Comparison of ENCODE assay signal across 18 mouse cellular contexts in the genomic region with DNA sequence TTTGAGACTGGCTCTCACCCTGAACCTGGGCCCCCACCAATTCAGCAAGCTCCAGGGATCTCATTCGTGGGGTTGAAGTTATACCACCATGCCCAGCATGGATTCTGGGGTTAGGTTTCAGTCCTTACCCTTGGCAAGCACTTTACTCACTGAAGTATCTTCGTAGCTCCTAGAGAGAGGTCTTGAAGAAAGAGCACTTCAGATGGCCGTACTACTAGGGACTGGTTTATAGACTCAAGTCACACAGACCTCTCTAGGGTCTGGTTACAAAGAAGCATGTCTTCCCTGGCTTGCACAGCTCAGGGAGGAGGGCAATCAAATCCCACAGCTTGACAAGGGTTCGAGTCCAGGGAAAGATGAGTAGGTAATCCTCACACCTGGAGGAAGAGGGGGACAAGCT. TPM values are rescaled to one million over a fixed set of nuclear protein-coding genes. Genes with fewer than 3 reads are reported as not detected.
DNase-seq lines count a peak whose midpoint lies in the region; ATAC-seq lines count a peak whose summit lies in the region.
"Had no signal": no experiment of that assay in that cellular context is flagged by ENCODE, and none has a peak within 500 bp of the region (broad histone marks: within the 10 kb centered on the region; RNA-seq: fewer than 3 reads in every experiment).

No protein-coding gene starts in this region.

- H3K9ac ChIP-seq in forebrain, embryonic 11.5 days (ENCODE audit: low read length), result no peak overlapping the region
- H3K9ac ChIP-seq in forebrain, embryonic 13.5 days, result no peak overlapping the region
- no peak overlapping the region for H3K9ac ChIP-seq in lung, embryonic 15.5 days
- no peak overlapping the region for H3K9ac ChIP-seq in hindbrain, embryonic 11.5 days (ENCODE audit: low read depth, low read length)
- H3K9ac ChIP-seq: lung, embryonic 14.5 days; neural tube, embryonic 12.5 days had no signal

- no peak overlapping the region for H3K4me2 ChIP-seq in forebrain, embryonic 11.5 days (ENCODE audit: low read depth, low read length, severe bottlenecking)
- no peak overlapping the region for H3K4me2 ChIP-seq in forebrain, embryonic 13.5 days
- H3K4me2 ChIP-seq in lung, embryonic 15.5 days, result no peak overlapping the region
- no peak overlapping the region for H3K4me2 ChIP-seq in hindbrain, embryonic 11.5 days (replicated peaks; ENCODE audit: low read depth, low read length)
- H3K4me2 ChIP-seq: liver, embryonic 11.5 days; lung, embryonic 14.5 days; neural tube, embryonic 12.5 days had no signal

- H3K36me3 ChIP-seq in forebrain, embryonic 11.5 days (ENCODE audit: control insufficient read depth, insufficient read depth, low read length), result no peaks in the 10 kb centered on the region; the same call in 1 of the 2 replicates
- 0 out of 2 replicates have a peak, but pooled peaks cover 4% of the 10 kb centered on the region for H3K36me3 ChIP-seq in forebrain, embryonic 13.5 days (ENCODE audit: poor library complexity, severe bottlenecking)
- H3K36me3 ChIP-seq in lung, embryonic 15.5 days, result peaks cover 14% of the 10 kb centered on the region
- H3K36me3 ChIP-seq in hindbrain, embryonic 11.5 days (ENCODE audit: control insufficient read depth, insufficient read depth, low read length), result no peaks in the 10 kb centered on the region
- H3K36me3 ChIP-seq: neural tube, embryonic 12.5 days had no signal

- no peak for DNase-seq in forebrain, embryonic 11.5 days (ENCODE audit: low spot score)
- DNase-seq in lung, postnatal 4 days, result no peak
- no peak for DNase-seq in hindbrain, embryonic 11.5 days (ENCODE audit: low spot score)
- peak; percentile 59 for DNase-seq in lung, postnatal 36 days
- no peak for DNase-seq in left cerebral cortex, postnatal 25 days (ENCODE audit: low spot score in 2 of 2)
- DNase-seq: cerebellum, adult 8-10 months; heart, postnatal 4 days; kidney, adult 11 months; kidney, postnatal 10 days; layer of hippocampus, adult 9-11 months; lung, embryonic 14.5 days; spleen, adult 18-20 months; thymus, adult 18-20 months had no signal

- intact Hi-C loops in left cerebral cortex, postnatal 25 days (cut with DNase I), result no loop called here

- peaks cover 5% of the 10 kb centered on the region for H3K4me1 ChIP-seq in forebrain, embryonic 11.5 days (replicated peaks; ENCODE audit: control insufficient read depth, insufficient read depth, low read length)
- peaks cover 21% of the 10 kb centered on the region for H3K4me1 ChIP-seq in forebrain, embryonic 13.5 days
- peaks cover 21% of the 10 kb centered on the region for H3K4me1 ChIP-seq in lung, embryonic 15.5 days
- peaks cover 5% of the 10 kb centered on the region; the same call in 1 of the 2 replicates for H3K4me1 ChIP-seq in hindbrain, embryonic 11.5 days (replicated peaks; ENCODE audit: control insufficient read depth, insufficient read depth, low read length)

- no peaks in the 10 kb centered on the region for H3K9me3 ChIP-seq in forebrain, embryonic 11.5 days (ENCODE audit: control insufficient read depth, low read length)
- H3K9me3 ChIP-seq in forebrain, embryonic 13.5 days (replicated peaks), result no peaks in the 10 kb centered on the region
- H3K9me3 ChIP-seq in lung, embryonic 15.5 days, result no peaks in the 10 kb centered on the region
- no peaks in the 10 kb centered on the region for H3K9me3 ChIP-seq in hindbrain, embryonic 11.5 days (ENCODE audit: control insufficient read depth, low read length)
- H3K9me3 ChIP-seq: neural tube, embryonic 12.5 days had no signal

- H3K27ac ChIP-seq in forebrain, embryonic 11.5 days (ENCODE audit: low read depth, low read length), result peak overlapping the region; percentile 60; the same call in 1 of the 2 replicates
- H3K27ac ChIP-seq in forebrain, embryonic 13.5 days, result no peak overlapping the region
- peak overlapping the region; percentile 60; the same call in 1 of the 2 replicates for H3K27ac ChIP-seq in lung, embryonic 15.5 days
- H3K27ac ChIP-seq in hindbrain, embryonic 11.5 days (ENCODE audit: low read depth, low read length), result 0 out of 2 replicates have a peak overlapping the region, but pooled peaks have one; percentile 78

- H3K4me3 ChIP-seq in forebrain, embryonic 11.5 days (ENCODE audit: low read depth, low read length), result no peak overlapping the region
- H3K4me3 ChIP-seq in forebrain, embryonic 13.5 days, result no peak overlapping the region
- H3K4me3 ChIP-seq in lung, embryonic 15.5 days, result no peak overlapping the region
- no peak overlapping the region for H3K4me3 ChIP-seq in hindbrain, embryonic 11.5 days (ENCODE audit: low read depth, low read length)
- H3K4me3 ChIP-seq: neural tube, embryonic 12.5 days had no signal

- ATAC-seq in forebrain, embryonic 11.5 days (replicated peaks; ENCODE audit: low FRiP score), result no peak
- ATAC-seq in forebrain, embryonic 13.5 days, result no peak
- ATAC-seq in lung, embryonic 15.5 days (ENCODE audit: borderline replicate concordance, extremely low read depth, low FRiP score, low TSS enrichment), result 0 out of 2 replicates have a peak, but pooled peaks have one; percentile 25
- ATAC-seq in hindbrain, embryonic 11.5 days (ENCODE audit: low FRiP score), result no peak
- no peak for ATAC-seq in megakaryocyte progenitor cell, adult 5-6 weeks (replicated peaks; ENCODE audit: poor library complexity)

- no peaks in the 10 kb centered on the region for H3K27me3 ChIP-seq in forebrain, embryonic 11.5 days (ENCODE audit: control insufficient read depth, insufficient read depth, low read length)
- no peaks in the 10 kb centered on the region for H3K27me3 ChIP-seq in forebrain, embryonic 13.5 days
- no peaks in the 10 kb centered on the region for H3K27me3 ChIP-seq in lung, embryonic 15.5 days
- no peaks in the 10 kb centered on the region for H3K27me3 ChIP-seq in hindbrain, embryonic 11.5 days (ENCODE audit: control insufficient read depth, insufficient read depth, low read length)
- H3K27me3 ChIP-seq: neural tube, embryonic 12.5 days had no signal

- WGBS in forebrain, embryonic 11.5 days, result 89% methylated on average over 4 of the region's 4 CpGs
- WGBS in forebrain, embryonic 13.5 days, result 91% methylated on average over 4 of the region's 4 CpGs
- 65% methylated on average over 4 of the region's 4 CpGs for WGBS in lung, embryonic 15.5 days
- 89% methylated on average over 4 of the region's 4 CpGs for WGBS in hindbrain, embryonic 11.5 days

RNA-seq across cellular contexts. Expression of a gene that starts 43.6 kb away (rescaled TPM):
- 24.2 and 24.5 TPM in 2 replicates for polyA plus RNA-seq in forebrain, embryonic 11.5 days (2014; fragmentation: Nextera tagmentation; extraction: Ambion mirVana)
- 10.4 and 12.2 TPM in 2 replicates for polyA plus RNA-seq in forebrain, embryonic 13.5 days (2015; fragmentation: Nextera tagmentation; extraction: Ambion mirVana)
- polyA plus RNA-seq in lung, embryonic 15.5 days (2015; fragmentation: Nextera tagmentation; extraction: Ambion mirVana), result 9.5 and 9.8 TPM in 2 replicates
- 16.5 and 19.2 TPM in 2 replicates for polyA plus RNA-seq in hindbrain, embryonic 11.5 days (2014; fragmentation: Nextera tagmentation; extraction: Ambion mirVana)
- total RNA-seq in megakaryocyte progenitor cell, adult 5-6 weeks (2015), result 24.5 and 27.1 TPM in 2 replicates
- total RNA-seq in megakaryocyte progenitor cell, adult 5-6 weeks (2017), result 14.0 and 14.1 TPM in 2 replicates
- total RNA-seq in left cerebral cortex, postnatal 25 days (2021), result 10 to 100 TPM in 1 of 2 experiments, 1 to 10 TPM in 1; 9.9 to 11.7 TPM
